8 mouse cellular contexts compared by ENCODE assay signal in the genomic region with DNA sequence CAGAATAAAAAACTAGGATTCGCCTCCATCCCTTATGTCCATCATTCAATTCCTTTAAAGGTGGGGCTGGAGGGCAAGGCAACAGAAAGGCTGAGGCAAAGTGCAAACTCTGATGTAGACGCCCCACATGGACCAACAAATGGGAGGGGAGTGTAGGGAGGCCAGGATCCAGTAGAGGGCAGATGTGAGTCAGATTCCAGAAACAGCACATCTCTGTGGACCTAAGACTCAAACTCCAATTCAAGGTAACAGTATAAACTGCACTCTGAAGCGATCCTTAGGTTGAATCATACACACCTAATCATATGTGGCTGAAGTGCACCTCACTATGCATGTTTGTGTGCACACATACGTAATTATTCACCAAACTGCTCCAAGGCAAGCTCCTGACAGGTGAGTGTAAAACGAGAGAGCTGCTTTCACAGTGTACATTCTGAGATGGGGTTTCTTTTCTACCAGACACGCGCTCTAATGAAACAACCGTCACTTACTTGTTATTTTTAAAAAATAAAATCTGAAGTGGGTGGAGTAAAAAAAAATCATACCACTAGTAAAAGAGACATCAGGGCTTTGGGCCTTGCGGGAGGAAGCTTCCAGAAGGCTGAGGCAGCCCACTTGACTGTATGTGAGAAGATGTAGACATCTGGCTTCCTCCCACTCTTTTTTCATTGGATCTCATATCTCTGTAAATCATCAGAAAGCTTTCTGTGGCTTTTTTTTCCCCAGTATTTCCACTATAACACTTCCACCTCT.
DNase-seq lines count a peak whose midpoint lies in the region; ATAC-seq lines count a peak whose summit lies in the region.

No protein-coding gene starts in this region.

- intact Hi-C loops in left cerebral cortex, postnatal 14 days (cut with DNase I): loop anchor here (10.0 kb wide), 1 partner anchor 571 kb away; no protein-coding TSS in a partner anchor

- H3K4me1 ChIP-seq in embryonic facial prominence, embryonic 14.5 days (ENCODE audit: control insufficient read depth, insufficient read depth, low read length): no peaks in the 10 kb centered on the region; the same call in 1 of the 2 replicates
- H3K4me1 ChIP-seq in midbrain, embryonic 15.5 days: peaks cover 24% of the 10 kb centered on the region

- no peak overlapping the region for H3K27ac ChIP-seq in embryonic facial prominence, embryonic 14.5 days (replicated peaks; ENCODE audit: low read depth, low read length)
- H3K27ac ChIP-seq in midbrain, embryonic 15.5 days: no peak overlapping the region

- H3K4me3 ChIP-seq in embryonic facial prominence, embryonic 14.5 days (ENCODE audit: low read depth, low read length): no peak overlapping the region
- H3K4me3 ChIP-seq in midbrain, embryonic 15.5 days: no peak overlapping the region

- WGBS in embryonic facial prominence, embryonic 14.5 days: 53% methylated on average over 9 of the region's 9 CpGs
- WGBS in midbrain, embryonic 15.5 days: 58% methylated on average over 9 of the region's 9 CpGs

- no peak overlapping the region for H3K9ac ChIP-seq in embryonic facial prominence, embryonic 14.5 days (ENCODE audit: low read depth, low read length)
- no peak overlapping the region for H3K9ac ChIP-seq in midbrain, embryonic 15.5 days

- no peaks in the 10 kb centered on the region for H3K36me3 ChIP-seq in embryonic facial prominence, embryonic 14.5 days (ENCODE audit: control insufficient read depth, insufficient read depth, low read length)
- no peaks in the 10 kb centered on the region for H3K36me3 ChIP-seq in midbrain, embryonic 15.5 days (replicated peaks)

- no peaks in the 10 kb centered on the region for H3K9me3 ChIP-seq in embryonic facial prominence, embryonic 14.5 days (ENCODE audit: control insufficient read depth, low read length)
- no peaks in the 10 kb centered on the region for H3K9me3 ChIP-seq in midbrain, embryonic 15.5 days

- no peak for ATAC-seq in embryonic facial prominence, embryonic 14.5 days (ENCODE audit: low read depth)
- ATAC-seq in hematopoietic stem cell, adult 5-6 weeks (replicated peaks in 1 of 2; ENCODE audit: insufficient read depth in 1 of 2, low FRiP score in 2 of 2, low TSS enrichment in 1 of 2, low read depth in 1 of 2, poor library complexity in 2 of 2, severe bottlenecking in 2 of 2): peak; percentile 68 to 70
- ATAC-seq in midbrain, embryonic 15.5 days (replicated peaks): 0 out of 2 replicates have a peak, but pooled peaks have one; percentile 12

- peak; percentile 59 for DNase-seq in urinary bladder, postnatal 14 days (ENCODE audit: low spot score)
- DNase-seq in urinary bladder, adult 2 months (ENCODE audit: low spot score): no peak
- DNase-seq in adrenal gland, postnatal 36 days: peak; percentile 45 to 72
- peak; percentile 49 for DNase-seq in embryonic facial prominence, embryonic 14.5 days (ENCODE audit: low spot score)
- DNase-seq in left cerebral cortex, postnatal 14 days (ENCODE audit: low spot score in 2 of 2): peak; percentile 79 to 81
- peak; percentile 58 for DNase-seq in thymus, postnatal 0 days (ENCODE audit: low spot score)

- H3K27me3 ChIP-seq in embryonic facial prominence, embryonic 14.5 days (replicated peaks; ENCODE audit: control insufficient read depth, insufficient read depth, low read length): no peaks in the 10 kb centered on the region
- no peaks in the 10 kb centered on the region for H3K27me3 ChIP-seq in midbrain, embryonic 15.5 days (replicated peaks)

- no peak overlapping the region for H3K4me2 ChIP-seq in embryonic facial prominence, embryonic 14.5 days (ENCODE audit: low read depth, low read length)
- no peak overlapping the region for H3K4me2 ChIP-seq in midbrain, embryonic 15.5 days
